Mouse (Mus musculus): ENCODE results near the gene Gm49333. TPM values are rescaled to one million over a fixed set of nuclear protein-coding genes. Genes with fewer than 3 reads are reported as not detected.

Gm49333 gene
- not detected in 2 replicates for polyA plus RNA-seq (2015; fragmentation: Nextera tagmentation; extraction: Ambion mirVana)

DNA sequence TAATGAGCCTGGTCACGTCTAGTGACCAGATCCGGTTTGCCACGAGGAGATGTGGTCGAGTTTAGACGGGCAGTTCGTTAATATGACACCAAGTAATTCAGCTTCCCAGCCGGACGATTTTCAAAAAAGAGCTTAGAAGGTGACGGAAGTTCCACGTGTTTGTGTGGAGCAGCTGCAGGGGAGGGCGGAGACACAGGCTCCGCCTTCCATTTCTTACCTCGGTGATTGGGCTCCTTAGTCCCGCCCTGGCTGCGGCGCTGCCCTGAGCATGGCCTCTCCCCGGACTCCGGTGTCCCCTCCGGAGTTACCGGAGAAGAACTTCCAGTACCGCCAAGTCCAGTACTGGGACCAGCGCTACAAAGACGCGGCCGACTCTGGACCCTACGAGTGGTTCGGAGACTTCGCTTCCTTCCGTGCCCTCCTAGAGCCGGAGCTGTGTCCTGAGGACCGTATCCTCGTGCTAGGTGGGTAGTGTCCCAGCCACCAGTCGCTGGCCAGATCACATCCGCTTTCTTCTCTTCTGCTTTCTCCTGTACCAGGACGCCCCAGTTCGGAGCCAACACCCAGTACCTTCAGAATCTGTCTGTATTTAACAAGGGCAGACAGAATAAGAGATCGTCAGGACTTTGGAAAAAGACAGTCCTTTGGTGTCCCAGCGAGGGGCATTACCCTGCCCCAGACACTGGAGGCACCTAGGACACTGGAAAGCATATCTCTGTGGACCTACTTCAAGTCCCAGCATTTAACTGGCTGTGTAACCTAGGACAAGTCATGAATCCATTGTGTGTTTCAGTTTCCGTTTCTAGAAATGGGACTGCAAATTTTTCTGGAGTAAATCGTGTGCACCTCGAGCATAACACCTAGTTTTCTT, at the start of gene Gm49333, which contains the start of the genes Eef1akmt4 and Alg3:
Gene Gm49333, plus strand, starts transcription at position 254 of the 871 bp plus-strand sequence.
Gene Eef1akmt4, plus strand, starts transcription at position 237 of the 871 bp plus-strand sequence.
Gene Alg3, minus strand, starts transcription at position 379 of the 871 bp plus-strand sequence.
- peak; percentile 90 for DNase-seq (ENCODE audit: low spot score)

DNA sequence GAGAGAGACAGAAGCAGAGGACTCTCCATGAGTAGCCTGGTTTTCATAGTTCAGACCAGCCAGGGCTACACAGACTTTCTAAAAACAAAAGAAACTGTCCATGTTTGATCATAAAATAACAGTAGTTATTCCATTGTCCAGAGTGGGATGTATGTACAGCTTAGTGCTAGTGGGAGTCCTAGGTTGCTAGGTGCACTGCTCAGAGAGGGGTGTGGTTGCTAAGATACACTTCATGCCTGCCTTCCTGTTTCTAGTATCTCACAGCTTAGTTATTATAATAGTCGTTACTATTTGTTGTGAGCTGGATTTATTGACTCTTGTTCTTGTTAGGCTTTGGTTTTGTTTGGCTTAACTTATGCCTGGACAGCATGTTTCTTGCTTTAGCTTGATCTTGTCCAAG, 46.3 kb upstream of the Gm49333 start:
- DNase-seq (ENCODE audit: low spot score) = no peak

GRCm38 (mm10) chr16:20589366-20589938, 22.0 kb upstream of the Gm49333 start, which contains the start of gene Vwa5b2:
Gene Vwa5b2, plus strand, starts transcription at chr16:20589471.
- no peak for DNase-seq (ENCODE audit: low spot score)

DNA sequence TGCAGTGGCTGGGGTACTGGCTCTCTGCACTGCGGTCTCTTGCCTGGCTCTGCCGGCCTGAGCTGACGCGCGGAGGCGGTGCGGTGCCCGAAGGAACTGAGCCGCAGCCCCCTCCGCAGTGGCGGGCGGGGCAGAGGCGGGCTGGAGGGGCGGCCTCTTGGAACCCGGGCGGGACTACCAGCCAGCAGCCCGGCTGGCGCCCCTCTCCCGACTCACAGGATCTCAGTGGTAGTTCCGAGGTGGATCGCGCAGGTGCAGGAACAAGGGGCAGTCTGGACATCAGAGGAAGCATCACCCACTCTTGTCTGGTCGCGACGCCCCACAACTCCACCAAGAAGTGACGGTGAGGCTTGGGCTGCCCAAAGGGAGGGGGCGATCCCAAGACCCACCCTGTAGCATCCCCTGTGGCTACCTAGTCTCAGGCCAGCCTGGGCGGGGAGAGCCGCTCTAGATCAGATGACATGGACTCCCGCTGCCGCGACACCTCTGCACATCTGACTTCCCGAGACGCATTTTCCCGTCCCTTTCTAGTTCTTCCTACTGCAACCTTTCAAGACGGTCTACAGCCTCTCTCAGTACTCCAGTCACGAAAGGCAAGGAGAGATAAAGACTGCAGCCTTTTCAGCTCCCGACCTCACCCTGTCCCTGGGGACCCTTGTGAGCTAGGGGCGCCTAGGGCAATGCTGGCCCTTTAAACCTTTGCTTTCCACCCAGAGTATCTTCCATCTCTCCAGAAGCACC, 21.3 kb upstream of the Gm49333 start:
- no peak for DNase-seq (ENCODE audit: low spot score)

DNA sequence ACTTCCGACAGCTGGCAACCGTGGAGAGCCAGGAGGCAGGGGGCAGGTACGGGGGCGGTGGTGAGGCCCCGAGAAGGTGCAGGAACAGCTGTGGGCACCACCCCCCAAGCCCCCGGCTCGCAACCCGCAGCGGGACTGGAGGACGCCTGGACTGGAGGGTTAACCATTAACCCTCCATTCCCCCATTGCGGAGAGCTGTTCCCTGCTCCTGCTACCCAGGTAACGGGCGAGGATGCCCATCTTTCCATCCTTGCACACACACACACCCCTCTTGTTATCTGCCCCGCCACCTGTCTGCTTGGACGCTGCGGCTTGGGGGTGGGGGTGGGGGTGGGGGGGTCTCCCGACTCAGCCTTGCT, 20.8 kb upstream of the Gm49333 start:
- DNase-seq (ENCODE audit: low spot score) = no peak

DNA sequence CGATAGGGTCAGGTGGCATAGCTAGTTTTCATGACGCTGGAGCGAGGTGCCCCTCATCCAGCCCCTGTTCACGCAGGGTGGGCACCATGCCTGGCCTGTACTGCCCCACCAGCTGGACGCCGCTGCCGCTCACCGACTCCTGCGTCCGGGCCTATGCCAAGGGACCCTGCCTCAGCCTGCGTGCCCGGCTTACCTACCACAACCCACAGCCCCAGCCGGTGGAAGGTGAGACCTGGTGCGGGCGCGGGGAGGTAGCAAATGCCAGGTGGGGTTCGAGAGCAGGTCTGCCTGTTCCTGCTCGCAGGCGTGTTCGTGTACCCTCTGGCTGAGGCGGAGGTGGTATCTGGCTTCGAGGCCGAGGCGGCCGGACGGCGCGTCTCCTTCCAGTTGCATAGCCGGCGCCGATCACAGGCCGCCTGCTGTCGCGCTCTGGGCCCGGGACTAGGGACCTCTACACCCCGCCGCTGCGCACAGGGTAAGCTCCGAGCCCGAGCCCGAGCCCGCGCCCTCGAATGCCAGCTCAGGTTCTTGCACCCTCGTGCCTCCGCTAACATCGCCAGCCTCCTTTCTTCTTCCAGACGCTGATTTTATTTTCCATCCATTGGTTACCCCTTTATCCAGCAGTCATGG, 20.2 kb upstream of the Gm49333 start:
- no peak for DNase-seq (ENCODE audit: low spot score)

- no peak for DNase-seq (ENCODE audit: low spot score)
Observed at GRCm38 (mm10) chr16:20595060-20595673, 16.2 kb upstream of the Gm49333 start.

DNA sequence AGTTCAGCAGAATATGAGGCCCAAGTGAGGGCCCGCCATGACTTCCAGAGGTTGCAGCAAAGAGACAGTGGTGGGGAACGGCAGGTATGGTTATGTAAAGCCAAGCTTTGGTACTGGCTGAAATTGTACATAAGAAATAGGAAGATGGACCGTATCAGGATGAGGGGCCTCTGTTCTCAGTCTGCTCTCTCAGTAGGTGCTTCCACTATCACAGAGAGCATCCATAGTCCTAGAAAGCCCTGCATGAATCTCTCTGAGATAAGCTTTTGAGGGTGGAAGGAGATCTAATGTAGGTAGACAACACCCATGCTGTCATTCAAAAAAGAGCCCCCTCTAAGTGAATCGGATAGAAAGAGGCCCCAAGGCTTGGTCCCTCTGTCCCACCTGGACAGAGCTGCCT, 15.7 kb upstream of the Gm49333 start:
- no peak for DNase-seq (ENCODE audit: low spot score)

DNA sequence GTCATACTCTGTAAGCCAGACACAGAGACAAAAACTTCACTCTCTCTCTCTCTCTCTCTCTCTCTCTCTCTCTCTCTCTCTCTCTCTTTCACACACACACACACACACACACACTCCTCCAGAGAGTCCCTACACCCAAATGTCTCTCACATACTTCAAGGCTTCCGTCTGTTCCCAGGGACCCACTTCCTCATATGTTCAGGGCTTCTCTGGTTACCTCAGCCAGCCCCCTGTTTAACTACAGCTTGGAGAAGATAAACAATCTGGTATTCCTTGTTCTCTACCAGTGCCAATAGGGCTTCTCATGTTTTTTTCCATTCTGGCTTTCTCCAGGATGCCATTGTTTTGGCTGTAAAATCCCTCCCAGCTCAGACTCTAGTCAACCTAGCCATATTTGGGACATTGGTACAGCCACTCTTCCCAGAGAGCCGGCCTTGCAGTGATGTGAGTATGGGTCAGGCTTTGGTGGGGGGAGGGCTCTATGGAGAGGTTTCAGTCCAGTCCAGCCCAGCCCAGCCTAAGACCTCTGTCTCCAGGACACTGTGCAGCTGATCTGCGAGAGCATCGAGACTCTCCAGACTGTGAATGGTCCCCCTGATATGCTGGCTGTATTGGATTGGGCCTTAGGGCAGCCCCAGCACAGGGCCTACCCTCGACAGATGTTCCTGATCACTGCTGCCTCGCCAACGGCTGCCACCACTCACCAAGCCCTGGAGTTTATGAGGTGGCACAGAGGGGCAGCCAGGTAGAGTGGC, 14.5 kb upstream of the Gm49333 start:
- DNase-seq (ENCODE audit: low spot score) = no peak

- no peak for DNase-seq (ENCODE audit: low spot score)
Observed at GRCm38 (mm10) chr16:20600511-20600910, 10.9 kb upstream of the Gm49333 start.

- DNase-seq (ENCODE audit: low spot score) = no peak
Observed at GRCm38 (mm10) chr16:20604705-20605104, 6.7 kb upstream of the Gm49333 start.

GRCm38 (mm10) chr16:20610501-20611356, 681 bp upstream of the Gm49333 start:
- DNase-seq (ENCODE audit: low spot score) = peak; percentile 84

DNA sequence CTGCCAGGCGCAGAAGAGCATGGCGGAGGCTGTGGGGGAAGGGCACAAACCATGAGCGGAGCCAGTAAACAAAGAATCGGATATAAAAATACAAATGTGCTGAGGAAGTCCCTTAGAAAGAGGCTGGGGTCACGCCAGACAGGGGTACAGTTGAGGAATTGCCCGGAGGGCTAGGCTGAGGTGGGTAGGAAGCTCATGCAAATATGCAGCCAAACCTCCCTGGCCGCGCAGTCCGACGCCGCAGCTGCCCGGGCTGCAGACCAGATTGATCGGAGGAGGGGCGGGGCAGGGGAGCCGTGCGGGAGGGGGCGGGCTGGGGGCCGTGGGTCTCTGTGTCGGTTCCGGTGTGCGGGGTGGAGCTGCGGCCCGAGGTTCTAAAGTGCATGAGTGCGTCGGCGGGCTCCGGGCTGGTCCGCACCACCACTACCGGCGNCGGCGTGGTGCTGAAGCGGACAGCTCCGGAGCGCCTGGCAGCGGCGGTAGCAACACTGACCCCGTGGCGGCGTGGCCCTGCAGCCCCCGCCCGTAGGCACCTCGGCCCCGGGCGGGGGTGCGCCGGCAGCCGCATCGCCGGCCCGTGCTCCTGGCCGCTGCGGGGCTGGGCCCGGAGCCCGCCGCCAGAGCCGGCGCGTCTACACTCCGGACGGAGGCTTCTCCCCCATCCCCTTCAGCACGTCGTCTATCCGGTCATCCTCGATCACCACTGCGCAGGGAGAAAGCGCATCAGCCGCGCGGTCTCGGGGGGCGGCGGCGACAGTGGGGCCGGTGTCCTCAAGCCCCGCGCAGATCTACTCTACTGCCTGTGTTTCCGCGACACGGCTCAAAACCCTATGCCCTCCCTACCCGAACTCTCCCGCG, 8.4 kb downstream of the Gm49333 start:
- peak; percentile 15 for DNase-seq (ENCODE audit: low spot score)

- DNase-seq (ENCODE audit: low spot score) = peak; percentile 7
Observed at GRCm38 (mm10) chr16:20620399-20620735, 9.0 kb downstream of the Gm49333 start.

DNA sequence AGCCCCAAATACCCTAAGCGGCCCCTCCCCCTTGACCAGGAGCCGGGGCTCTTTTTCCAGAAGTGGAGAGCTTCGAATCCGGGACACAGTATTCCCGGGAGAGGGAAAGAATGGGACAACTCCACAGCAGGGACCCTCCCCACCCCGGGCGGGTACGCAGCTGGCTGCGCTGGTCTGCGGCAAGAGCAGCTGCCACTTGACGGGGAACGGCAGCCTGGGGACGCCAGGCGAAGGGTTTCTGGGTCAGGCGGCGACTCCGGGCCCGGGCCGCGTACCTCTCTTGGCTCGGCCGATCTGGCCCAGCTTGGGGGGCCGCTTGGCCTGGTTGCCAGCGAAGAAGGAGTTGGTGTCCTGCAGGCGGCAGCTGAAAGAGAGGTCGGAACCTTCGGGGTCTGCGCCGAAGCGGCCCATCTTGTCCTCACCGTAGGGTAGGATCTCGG, 9.4 kb downstream of the Gm49333 start:
- DNase-seq (ENCODE audit: low spot score) = no peak

- peak; percentile 34 for DNase-seq (ENCODE audit: low spot score)
Observed at GRCm38 (mm10) chr16:20621191-20621990, 10.0 kb downstream of the Gm49333 start, which contains the start of gene Camk2n2. Gene Camk2n2, minus strand, starts transcription at chr16:20621287.

- DNase-seq (ENCODE audit: low spot score) = peak; percentile 19
Observed at GRCm38 (mm10) chr16:20621991-20622685, 10.7 kb downstream of the Gm49333 start.

Measured in thymus, postnatal 0 days (tissue).